10 mouse cellular contexts compared by ENCODE assay signal in genomic region chr4:11884818-11885217, GRCm38 (mm10).
DNase-seq lines count a peak whose midpoint lies in the region; ATAC-seq and TF ChIP-seq lines count a peak whose summit lies in the region.
"Had no signal": no experiment of that assay in that cellular context is flagged by ENCODE, and none has a peak within 500 bp of the region (broad histone marks: within the 10 kb centered on the region; RNA-seq: fewer than 3 reads in every experiment).

No protein-coding gene starts in this region.

- intact Hi-C loops in gastrocnemius, adult 2 months (cut with DNase I), result no loop called here

- H3K4me3 ChIP-seq in gastrocnemius, adult 2 months, result no peak overlapping the region
- no peak overlapping the region for H3K4me3 ChIP-seq in heart, embryonic 14.5 days (ENCODE audit: control insufficient read depth in 1 of 2, insufficient read depth in 1 of 2, low read depth in 1 of 2, low read length in 2 of 2)

- no peak overlapping the region for H3K9ac ChIP-seq in heart, embryonic 14.5 days (ENCODE audit: low read length)

- no peaks in the 10 kb centered on the region for H3K9me3 ChIP-seq in heart, embryonic 14.5 days (ENCODE audit: control insufficient read depth, low read length)

- no peak for TF ChIP-seq CTCF in gastrocnemius, adult 2 months (IDR thresholded peaks at IDR 0.05)

- DNase-seq in gastrocnemius, adult 2 months, result no peak
- no peak for DNase-seq in gastrocnemius, postnatal 4 days (ENCODE audit: low spot score in 2 of 2)
- peak; percentile 45 for DNase-seq in brain, adult 2 months (ENCODE audit: low read depth, low spot score)
- peak; percentile 73 for DNase-seq in lung, postnatal 10 days
- no peak for DNase-seq in thymus, postnatal 36 days
- DNase-seq in cerebellum, adult 9-10 months, result no peak
- no peak for DNase-seq in layer of hippocampus, adult 9-10 months (ENCODE audit: low spot score)
- DNase-seq: adrenal gland, postnatal 25 days; gastrocnemius, postnatal 25 days had no signal

- WGBS in heart, embryonic 14.5 days, result 19% methylated on average over 7 of the region's 7 CpGs

- H3K4me2 ChIP-seq in heart, embryonic 14.5 days (ENCODE audit: low read length), result peak overlapping the region; percentile 34

- H3K4me1 ChIP-seq in heart, embryonic 14.5 days (ENCODE audit: control insufficient read depth in 2 of 2, insufficient read depth in 2 of 2, low read length in 2 of 2), result peaks cover 9 to 22% of the 10 kb centered on the region in 2 experiments

- no peaks in the 10 kb centered on the region for H3K27me3 ChIP-seq in heart, embryonic 14.5 days (ENCODE audit: control insufficient read depth, insufficient read depth, low read length)

- peak overlapping the region; percentile 28; the same call in 1 of the 2 replicates for H3K27ac ChIP-seq in gastrocnemius, adult 2 months
- peak overlapping the region; percentile 47 to 84 for H3K27ac ChIP-seq in heart, embryonic 14.5 days (replicated peaks in 1 of 2; ENCODE audit: control insufficient read depth in 1 of 2, insufficient read depth in 1 of 2, low read depth in 2 of 2, low read length in 2 of 2)

- no peaks in the 10 kb centered on the region for H3K36me3 ChIP-seq in heart, embryonic 14.5 days (ENCODE audit: control insufficient read depth, insufficient read depth, low read length)

- peak; percentile 87 for ATAC-seq in heart, embryonic 14.5 days (ENCODE audit: insufficient number of reproducible peaks, insufficient read depth, low FRiP score, low read depth)

Comparison
In these comparisons a context has a peak if more than half of its experiments do, and no peak if none do; other contexts are left out.
1. DNase-seq: peak in brain, adult 2 months (single experiment) and lung, postnatal 10 days (single experiment); none in gastrocnemius, adult 2 months (single experiment), gastrocnemius, postnatal 4 days (0 of 2), thymus, postnatal 36 days (0 of 2), cerebellum, adult 9-10 months (single experiment) and layer of hippocampus, adult 9-10 months (single experiment).